Mouse (Mus musculus) kidney, adult 2 months (tissue): Measurements from ENCODE around the gene Supt16. TPM values are rescaled to one million over a fixed set of nuclear protein-coding genes. Genes with fewer than 3 reads are reported as not detected.
A peak's percentile ranks its signal among the peaks of the same experiment; 100 is the strongest.

Experiments
- DNase-seq: peaks from one replicate; pipeline ENCODE4 v3.0.0; 2021
- H3K27ac ChIP-seq: fragments of 200-500 bp; 2 replicates; pipeline ENCODE4 v1.5.1; 2012; ENCODE audit warnings: low read depth, low read length, control low read depth, inconsistent platforms; ENCODE audit not compliant: insufficient read depth
- H3K27me3 ChIP-seq: fragments of 200-500 bp; replicated peaks from 2 replicates; pipeline ENCODE4 v1.6.1; 2012; ENCODE audit warnings: mild to moderate bottlenecking, moderate library complexity, low read length, inconsistent platforms; ENCODE audit not compliant: control insufficient read depth, insufficient read depth
- H3K36me3 ChIP-seq: fragments of 200-500 bp; 2 replicates; pipeline ENCODE4 v1.6.1; 2012; ENCODE audit warnings: mild to moderate bottlenecking, moderate library complexity, low read length, inconsistent platforms; ENCODE audit not compliant: control insufficient read depth, insufficient read depth
- H3K4me1 ChIP-seq: fragments of 200-500 bp; 2 replicates; pipeline ENCODE4 v1.6.1; 2011; ENCODE audit warnings: low read length; ENCODE audit not compliant: control insufficient read depth, insufficient read depth
- H3K4me3 ChIP-seq: fragments of 200-500 bp; 2 replicates; pipeline ENCODE4 v1.5.1; 2011; ENCODE audit warnings: mild to moderate bottlenecking, low read depth, low read length, control low read depth; ENCODE audit not compliant: insufficient read depth
- CTCF ChIP-seq: fragments of 200-500 bp; conservative IDR thresholded peaks from 2 replicates; pipeline ENCODE4 v1.5.1; 2011; ENCODE audit warnings: low read depth, mild to moderate bottlenecking, control low read depth, low read length, moderate library complexity, mixed read lengths; ENCODE audit not compliant: insufficient read depth, insufficient read length
- POLR2A ChIP-seq: fragments of 200-500 bp; IDR thresholded peaks from one replicate; pipeline ENCODE4 v1.6.1; 2011; ENCODE audit warnings: low read depth, low read length, control low read depth
- WGBS: fragments of 180-500 bp; shearing (Covaris S2); methylation state at CpG from one replicate; pipeline ENCODE4 v1.1.7; 2018; 5-methylcytosine and 5-hydroxymethylcytosine counted together
- polyA plus RNA-seq: library from polyadenylated mRNA; depleted of rRNA; stranded (reverse); fragments of >200 nt; gene quantifications from 2 replicates; pipeline ENCODE4 v1.2.3, GENCODE M21; 2012; rRNA removed

Gene Supt16
- polyA plus RNA-seq = 7.1 and 10.2 TPM in 2 replicates

- peaks cover 3% of the 10 kb centered on the region; the same call in 1 of the 2 replicates for H3K4me1 ChIP-seq
- TF ChIP-seq CTCF = no peak
- TF ChIP-seq POLR2A = no peak
- peak; percentile 84 for DNase-seq
- under 1% methylated on average over 59 of the region's 59 CpGs for WGBS
- H3K27ac ChIP-seq = peak within 1 kb of the TSS; percentile 93
- no peaks in the 10 kb centered on the region for H3K36me3 ChIP-seq
- peak within 1 kb of the TSS; percentile 99 for H3K4me3 ChIP-seq
- H3K27me3 ChIP-seq = no peaks in the 10 kb centered on the region
Observed at GRCm38 (mm10) chr14:52197156-52197878, at the start of gene Supt16. TSS of gene Supt16 (minus strand) at chr14:52197416.

- Histone ChIP-seq H3K4me1 (peaks cover 6% of the 10 kb centered on the region; the same call in 1 of the 2 replicates), H3K27ac (no peak overlapping the region), H3K36me3 (no peaks in the 10 kb centered on the region), H3K4me3 (no peak overlapping the region), H3K27me3 (no peaks in the 10 kb centered on the region)
- no peak for DNase-seq
- 76% methylated on average over 4 of the region's 4 CpGs for WGBS
- no peak for TF ChIP-seq CTCF
- no peak for TF ChIP-seq POLR2A
Observed at GRCm38 (mm10) chr14:52246129-52246528, 48.9 kb upstream of the Supt16 start.

GRCm38 (mm10) chr14:52244690-52245042 lies 47.5 kb upstream of the Supt16 start:
- no peak for DNase-seq
- H3K36me3 ChIP-seq = no peaks in the 10 kb centered on the region
- peak overlapping the region; percentile 26; the same call in 1 of the 2 replicates for H3K27ac ChIP-seq
- H3K4me3 ChIP-seq = peak overlapping the region; percentile 90
- TF ChIP-seq POLR2A = no peak
- TF ChIP-seq CTCF = no peak
- peaks cover 6% of the 10 kb centered on the region; the same call in 1 of the 2 replicates for H3K4me1 ChIP-seq
- 10% methylated on average over 7 of the region's 7 CpGs for WGBS
- no peaks in the 10 kb centered on the region for H3K27me3 ChIP-seq

GRCm38 (mm10) chr14:52244041-52244689 lies 46.9 kb upstream of the Supt16 start:
- peaks cover 6% of the 10 kb centered on the region; the same call in 1 of the 2 replicates for H3K4me1 ChIP-seq
- no peaks in the 10 kb centered on the region for H3K36me3 ChIP-seq
- H3K27me3 ChIP-seq = no peaks in the 10 kb centered on the region
- TF ChIP-seq CTCF (no peak), POLR2A (no peak)
- H3K27ac ChIP-seq = peak overlapping the region; percentile 26; the same call in 1 of the 2 replicates
- WGBS = under 1% methylated on average over 32 of the region's 32 CpGs
- H3K4me3 ChIP-seq = peak overlapping the region; percentile 90
- DNase-seq = peak; percentile 99

- Histone ChIP-seq H3K4me3 (no peak overlapping the region), H3K27ac (no peak overlapping the region), H3K36me3 (peaks cover 11% of the 10 kb centered on the region), H3K27me3 (no peaks in the 10 kb centered on the region), H3K4me1 (no peaks in the 10 kb centered on the region)
- no peak for TF ChIP-seq POLR2A
- 94% methylated on average over 1 of the region's 1 CpGs for WGBS
- DNase-seq = no peak
Observed at GRCm38 (mm10) chr14:52236216-52236615, 39.0 kb upstream of the Supt16 start.

- no peak for DNase-seq
- no peak overlapping the region for H3K4me3 ChIP-seq
- TF ChIP-seq CTCF (no peak), POLR2A (no peak)
- H3K27ac ChIP-seq = no peak overlapping the region
- 84% methylated on average over 7 of the region's 7 CpGs for WGBS
- no peaks in the 10 kb centered on the region for H3K27me3 ChIP-seq
- no peaks in the 10 kb centered on the region for H3K4me1 ChIP-seq
- H3K36me3 ChIP-seq = peaks cover 11% of the 10 kb centered on the region
Observed at GRCm38 (mm10) chr14:52235165-52235564, 37.9 kb upstream of the Supt16 start.

GRCm38 (mm10) chr14:52232249-52232648 lies 35.0 kb upstream of the Supt16 start:
- WGBS = 82% methylated on average over 6 of the region's 6 CpGs
- Histone ChIP-seq H3K4me1 (no peaks in the 10 kb centered on the region), H3K27ac (no peak overlapping the region), H3K4me3 (no peak overlapping the region), H3K27me3 (no peaks in the 10 kb centered on the region), H3K36me3 (peaks cover 13% of the 10 kb centered on the region)
- DNase-seq = no peak
- no peak for TF ChIP-seq CTCF
